Mouse (Mus musculus): Measurements from ENCODE around the gene H6pd.

The H6pd gene

GRCm38 (mm10) chr4:149971393-149971792 is 37.4 kb downstream of the H6pd start:
- no peak for DNase-seq

- no peak for DNase-seq
Measured at GRCm38 (mm10) chr4:149968526-149968925, 40.3 kb downstream of the H6pd start.

GRCm38 (mm10) chr4:149966963-149967362 is 41.9 kb downstream of the H6pd start:
- DNase-seq: no peak

- no peak for DNase-seq
Measured at GRCm38 (mm10) chr4:149966252-149966651, 42.6 kb downstream of the H6pd start.

GRCm38 (mm10) chr4:149965672-149966071 is 43.2 kb downstream of the H6pd start:
- DNase-seq: no peak

- no peak for DNase-seq
Measured at GRCm38 (mm10) chr4:149965242-149965641, 43.6 kb downstream of the H6pd start.

- no peak for DNase-seq
Measured at GRCm38 (mm10) chr4:149964770-149965169, 44.1 kb downstream of the H6pd start.

GRCm38 (mm10) chr4:149964285-149964684 is 44.5 kb downstream of the H6pd start:
- DNase-seq: no peak

GRCm38 (mm10) chr4:149960391-149960790 is 48.4 kb downstream of the H6pd start:
- DNase-seq: no peak

GRCm38 (mm10) chr4:149959816-149960215 is 49.0 kb downstream of the H6pd start:
- no peak for DNase-seq

GRCm38 (mm10) chr4:149958566-149958965 is 50.3 kb downstream of the H6pd start:
- peak; percentile 88 for DNase-seq

GRCm38 (mm10) chr4:149956048-149956447 is 52.8 kb downstream of the H6pd start:
- no peak for DNase-seq

GRCm38 (mm10) chr4:149955631-149956030 is 53.2 kb downstream of the H6pd start:
- DNase-seq: no peak

- DNase-seq: peak; percentile 97
Measured at GRCm38 (mm10) chr4:149954893-149955439, 53.9 kb downstream of the H6pd start, which contains the start of gene Spsb1. TSS of gene Spsb1 (minus strand) at chr4:149955043.

GRCm38 (mm10) chr4:149953621-149954481 is 55.0 kb downstream of the H6pd start:
- DNase-seq: peak; percentile 72

GRCm38 (mm10) chr4:149952201-149952600 is 56.6 kb downstream of the H6pd start:
- no peak for DNase-seq

- no peak for DNase-seq
Measured at GRCm38 (mm10) chr4:149951201-149951600, 57.6 kb downstream of the H6pd start.

- peak; percentile 34 for DNase-seq
Measured at GRCm38 (mm10) chr4:149949691-149950090, 59.1 kb downstream of the H6pd start.

- no peak for DNase-seq
Measured at GRCm38 (mm10) chr4:149948119-149948518, 60.7 kb downstream of the H6pd start.

- no peak for DNase-seq
Measured at GRCm38 (mm10) chr4:149947396-149947795, 61.4 kb downstream of the H6pd start.

GRCm38 (mm10) chr4:149945194-149945593 is 63.6 kb downstream of the H6pd start:
- no peak for DNase-seq

- DNase-seq: peak; percentile 54
Measured at GRCm38 (mm10) chr4:149944214-149944613, 64.6 kb downstream of the H6pd start.

GRCm38 (mm10) chr4:149942831-149943741 is 65.7 kb downstream of the H6pd start:
- DNase-seq: no peak

Measured in retina, postnatal 1 day (tissue).